11 mouse cellular contexts compared by ENCODE assay signal in the genomic region with DNA sequence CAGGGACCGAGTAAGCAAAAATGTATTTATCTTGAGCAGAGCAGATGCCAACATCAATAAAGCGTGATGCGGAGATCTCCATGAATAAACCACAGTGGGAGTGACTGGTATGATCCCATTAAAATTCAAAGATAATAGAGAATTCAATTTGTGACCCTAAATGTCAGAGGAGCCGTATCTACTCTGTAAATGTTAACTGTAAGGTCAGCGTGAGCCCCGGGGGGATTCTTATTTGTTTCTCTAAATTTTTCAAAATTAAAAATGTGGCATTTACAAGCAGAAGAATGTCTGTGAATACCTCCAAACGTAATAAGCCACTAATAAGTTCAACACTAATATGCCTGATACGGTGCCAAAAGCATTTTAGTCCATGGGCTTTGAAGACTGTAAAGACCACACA.
"Had no signal": no experiment of that assay in that cellular context is flagged by ENCODE, and none has a peak within 500 bp of the region (broad histone marks: within the 10 kb centered on the region; RNA-seq: fewer than 3 reads in every experiment).

No protein-coding gene starts in this region.

- DNase-seq: thymus, postnatal 4 days had no signal

- H3K9me3 ChIP-seq: kidney, embryonic 15.5 days; limb, embryonic 15.5 days; liver, embryonic 12.5 days; lung, embryonic 15.5 days; neural tube, embryonic 13.5 days had no signal

- H3K4me2 ChIP-seq: kidney, embryonic 15.5 days; limb, embryonic 15.5 days; liver, embryonic 12.5 days; lung, embryonic 15.5 days; neural tube, embryonic 13.5 days had no signal

- H3K36me3 ChIP-seq: kidney, embryonic 15.5 days; limb, embryonic 15.5 days; liver, embryonic 12.5 days; lung, embryonic 15.5 days; neural tube, embryonic 13.5 days had no signal

- H3K4me1 ChIP-seq: kidney, embryonic 15.5 days; limb, embryonic 15.5 days; liver, embryonic 12.5 days; lung, embryonic 15.5 days; neural tube, embryonic 13.5 days had no signal

- H3K27me3 ChIP-seq: kidney, embryonic 15.5 days; limb, embryonic 15.5 days; liver, embryonic 12.5 days; lung, embryonic 15.5 days; neural tube, embryonic 13.5 days had no signal

- H3K27ac ChIP-seq: kidney, embryonic 15.5 days; left cerebral cortex, adult 2 months; limb, embryonic 15.5 days; liver, embryonic 12.5 days; lung, embryonic 15.5 days; neural tube, embryonic 13.5 days; stomach, postnatal 0 days had no signal

- H3K4me3 ChIP-seq: kidney, embryonic 15.5 days; left cerebral cortex, adult 2 months; limb, embryonic 15.5 days; liver, embryonic 12.5 days; lung, embryonic 15.5 days; neural tube, embryonic 13.5 days had no signal

- H3K9ac ChIP-seq: kidney, embryonic 15.5 days; limb, embryonic 15.5 days; liver, embryonic 12.5 days; lung, embryonic 15.5 days; neural tube, embryonic 13.5 days had no signal

- ATAC-seq: inflammation-experienced regulatory T-cells, adult 6 months; intestine, postnatal 0 days; liver, embryonic 12.5 days; midbrain, embryonic 16.5 days had no signal
